Mouse (Mus musculus) cerebellum, adult 9-11 months (tissue): ENCODE measurements around the gene Grn.
A peak's percentile ranks its signal among the peaks of the same experiment; 100 is the strongest.

ENCODE experiments used
- DNase-seq: peaks from one replicate; pipeline ENCODE4 v3.0.0; 2022

Grn gene

DNA sequence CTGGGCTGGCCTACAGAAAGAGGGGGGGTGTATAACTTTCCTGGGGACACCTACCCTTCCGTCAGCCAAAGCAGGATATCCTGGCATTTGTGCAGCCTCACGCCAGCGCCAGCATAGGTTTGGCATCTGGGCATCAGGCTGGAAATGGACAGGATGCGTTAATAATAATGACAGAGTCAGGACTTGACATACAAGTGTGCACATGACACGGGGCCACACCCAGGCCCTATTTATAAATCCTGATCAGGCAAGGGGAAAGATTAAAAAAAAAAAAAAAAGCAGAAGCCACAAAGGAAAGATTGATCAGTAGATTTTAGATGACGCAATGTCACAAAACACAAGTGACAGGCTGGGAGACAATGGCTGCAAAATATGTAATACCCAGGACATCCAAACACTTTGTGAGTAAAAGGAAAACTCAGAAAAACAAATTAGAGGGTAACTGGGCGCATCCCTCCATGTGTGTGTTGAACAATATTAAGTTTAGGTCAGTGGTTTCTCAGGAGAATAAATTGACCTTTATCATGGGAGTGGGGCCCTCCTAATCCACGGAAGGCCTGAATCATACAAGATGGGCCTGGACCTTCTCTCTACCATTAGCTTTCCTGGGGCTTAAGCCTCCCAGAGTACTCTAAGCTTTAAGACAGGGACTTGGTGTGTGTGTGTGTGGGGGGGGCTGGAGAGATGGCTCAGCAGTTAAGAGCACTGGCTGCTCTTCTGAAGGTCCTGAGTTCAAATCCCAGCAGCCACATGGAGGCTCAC lies 4.4 kb upstream of the Grn start:
- peak; percentile 21 for DNase-seq

DNA sequence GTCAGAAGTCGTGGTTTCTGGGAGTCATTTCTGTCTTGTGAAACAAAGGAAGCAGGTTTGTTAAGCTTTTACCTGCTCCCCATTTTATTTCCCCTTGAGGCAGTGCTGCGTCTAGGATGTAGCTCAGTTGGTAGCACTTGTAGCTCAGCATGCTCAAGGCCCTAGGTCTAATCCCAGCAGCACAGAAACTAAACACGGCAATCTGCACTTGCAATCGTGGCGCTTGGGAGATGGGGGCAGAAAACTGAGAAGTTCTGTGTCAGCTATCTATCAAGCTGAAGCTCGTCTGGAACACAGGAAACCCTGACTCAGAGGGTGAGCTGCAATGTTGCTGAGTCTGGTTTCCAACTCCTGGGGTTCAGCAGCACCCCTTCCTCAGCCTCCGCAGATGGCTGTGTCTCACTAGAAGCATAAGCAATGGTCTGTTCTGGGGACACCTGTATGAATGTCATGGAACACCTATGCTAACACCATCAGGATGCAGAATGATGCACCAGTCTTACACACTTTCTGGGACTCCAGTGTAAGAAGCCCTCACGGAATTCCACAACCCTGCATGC lies 1.1 kb upstream of the Grn start:
- DNase-seq = peak; percentile 46

DNA sequence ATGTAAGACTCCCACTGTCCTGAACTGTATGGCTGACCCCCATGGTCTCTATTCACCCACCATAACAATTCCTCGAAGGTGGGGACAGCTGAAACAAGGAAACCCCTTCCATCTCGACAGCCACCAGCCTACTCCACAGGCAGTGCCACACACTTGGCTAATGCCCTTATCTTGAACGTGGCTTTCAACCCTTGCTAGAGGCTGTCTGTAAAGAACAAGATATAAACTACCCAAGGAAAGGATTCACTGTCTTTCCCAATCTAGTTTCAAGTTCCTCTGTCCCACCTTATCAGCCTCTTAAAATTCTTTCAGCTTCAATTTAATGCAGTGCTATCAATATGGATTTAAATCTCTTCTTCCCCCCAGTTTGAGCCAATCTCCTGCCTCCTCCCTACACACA lies 564 bp upstream of the Grn start:
- peak; percentile 42 for DNase-seq

DNA sequence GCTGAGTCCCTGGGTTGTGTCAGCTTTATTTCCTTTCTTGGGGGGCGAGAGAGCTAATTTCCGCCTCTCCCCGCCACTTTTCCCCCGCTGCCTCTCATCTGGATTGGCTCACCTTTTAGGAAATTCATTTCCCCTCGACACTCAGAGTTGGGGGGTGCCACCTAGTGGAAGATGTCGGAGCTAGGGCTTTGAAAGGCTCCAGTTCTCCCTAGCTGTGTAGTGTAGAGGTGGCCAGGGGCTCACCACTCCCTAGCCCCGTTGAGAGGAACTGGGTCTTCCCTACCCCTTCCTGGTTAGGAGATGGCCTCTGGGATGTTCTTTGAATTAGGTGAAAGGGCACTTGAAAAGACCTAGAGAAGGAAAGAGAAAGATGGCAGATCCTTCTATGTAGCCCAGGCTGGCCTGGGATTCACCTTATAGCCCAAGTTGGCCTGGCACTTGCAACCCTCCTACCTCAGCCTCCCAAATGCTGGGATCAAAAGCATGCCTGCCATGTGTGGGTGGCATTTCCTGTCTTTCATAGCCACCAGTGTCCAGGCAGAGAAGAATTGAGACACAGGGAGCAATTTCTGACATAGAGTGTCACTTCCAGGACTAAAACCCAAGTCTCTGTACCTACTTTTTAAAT lies 1.0 kb downstream of the Grn start:
- DNase-seq = peak; percentile 79

DNA sequence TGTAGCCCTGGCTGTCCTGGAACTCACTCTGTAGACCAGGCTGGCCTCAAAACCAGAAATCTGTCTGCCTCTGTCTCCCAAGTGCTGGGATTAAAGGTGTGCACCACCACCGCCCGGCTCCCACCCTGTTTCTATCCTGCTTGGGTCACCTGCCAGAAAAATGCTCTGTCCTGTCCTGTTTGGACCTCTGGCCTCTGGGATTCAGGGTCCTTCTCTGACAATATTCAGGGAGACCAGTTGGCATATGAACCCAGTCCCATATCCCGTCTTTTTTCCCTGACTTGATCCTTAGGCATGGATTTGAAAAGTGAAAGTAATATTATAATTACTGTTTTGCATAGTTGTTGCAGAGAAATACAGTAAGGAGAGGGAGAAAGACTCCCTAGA lies 1.6 kb downstream of the Grn start:
- peak; percentile 62 for DNase-seq

DNA sequence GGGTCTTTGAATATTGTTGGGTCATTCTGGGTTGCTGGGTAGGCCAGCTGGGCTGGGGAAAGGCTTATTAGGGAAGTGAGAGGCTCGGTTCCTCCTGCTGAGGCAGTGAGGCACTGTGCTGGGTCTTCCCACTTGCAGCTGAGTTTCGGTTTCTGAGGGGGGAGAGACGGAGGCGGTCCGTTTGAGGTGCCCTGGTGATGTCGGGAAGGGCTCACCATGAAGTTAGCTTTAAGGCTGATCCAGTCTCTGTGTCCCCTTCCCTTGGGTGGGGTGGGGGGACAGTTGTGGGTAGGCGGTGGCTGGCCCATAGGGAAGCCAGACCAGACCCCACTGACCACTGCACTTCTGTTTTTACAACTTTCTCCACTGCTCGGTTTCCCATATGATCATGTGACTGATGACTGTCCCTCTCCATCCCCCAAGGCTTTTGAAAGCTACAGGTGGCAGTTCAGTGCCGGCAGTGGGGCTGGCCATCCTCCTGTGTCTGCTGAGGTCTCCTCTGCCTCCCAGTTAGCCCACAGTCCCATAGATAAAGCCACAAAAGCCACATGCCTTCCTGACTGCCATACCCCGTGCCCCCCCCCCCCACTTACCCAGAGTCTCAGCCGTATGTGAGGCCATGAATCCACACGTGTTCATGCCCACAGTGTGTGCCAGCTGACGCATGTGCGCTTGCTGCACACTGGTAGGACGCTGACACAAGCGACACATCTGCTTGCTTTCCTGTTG lies 2.2 kb downstream of the Grn start:
- peak; percentile 65 for DNase-seq

DNA sequence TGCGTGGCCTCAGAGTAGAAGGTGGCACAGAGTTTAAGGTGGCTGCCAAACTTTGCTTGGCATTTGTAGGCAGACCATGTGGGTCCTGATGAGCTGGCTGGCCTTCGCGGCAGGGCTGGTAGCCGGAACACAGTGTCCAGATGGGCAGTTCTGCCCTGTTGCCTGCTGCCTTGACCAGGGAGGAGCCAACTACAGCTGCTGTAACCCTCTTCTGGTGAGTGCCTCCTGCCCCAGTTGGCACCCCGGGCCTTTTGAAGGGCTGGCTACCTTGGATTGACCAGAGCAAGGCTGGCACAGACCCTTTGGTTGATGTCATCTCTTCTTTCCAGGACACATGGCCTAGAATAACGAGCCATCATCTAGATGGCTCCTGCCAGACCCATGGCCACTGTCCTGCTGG lies 2.8 kb downstream of the Grn start:
- DNase-seq = peak; percentile 87

DNA sequence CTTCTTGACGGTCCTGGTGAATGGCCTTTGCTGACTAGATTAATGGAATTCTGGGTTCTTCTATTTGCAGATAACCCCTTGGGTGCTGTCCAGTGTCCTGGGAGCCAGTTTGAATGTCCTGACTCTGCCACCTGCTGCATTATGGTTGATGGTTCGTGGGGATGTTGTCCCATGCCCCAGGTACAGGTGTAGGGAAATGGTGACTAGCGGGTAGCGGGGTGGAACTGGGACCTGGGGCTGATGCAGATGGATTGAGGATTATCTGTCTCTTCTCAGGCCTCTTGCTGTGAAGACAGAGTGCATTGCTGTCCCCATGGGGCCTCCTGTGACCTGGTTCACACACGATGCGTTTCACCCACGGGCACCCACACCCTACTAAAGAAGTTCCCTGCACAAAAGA lies 3.8 kb downstream of the Grn start:
- DNase-seq = no peak

DNA sequence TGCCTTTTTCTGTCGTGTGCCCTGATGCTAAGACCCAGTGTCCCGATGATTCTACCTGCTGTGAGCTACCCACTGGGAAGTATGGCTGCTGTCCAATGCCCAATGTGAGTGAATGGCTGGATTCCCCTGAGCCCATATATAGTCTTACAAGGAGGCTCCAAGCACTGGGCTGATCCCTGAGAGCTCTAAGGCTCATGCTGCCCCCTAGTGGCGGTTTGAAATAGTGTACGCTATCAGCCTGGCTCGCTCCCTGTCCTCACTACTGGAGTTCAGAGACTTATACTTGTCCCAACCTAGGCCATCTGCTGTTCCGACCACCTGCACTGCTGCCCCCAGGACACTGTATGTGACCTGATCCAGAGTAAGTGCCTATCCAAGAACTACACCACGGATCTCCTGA lies 4.3 kb downstream of the Grn start:
- DNase-seq = peak; percentile 89

DNA sequence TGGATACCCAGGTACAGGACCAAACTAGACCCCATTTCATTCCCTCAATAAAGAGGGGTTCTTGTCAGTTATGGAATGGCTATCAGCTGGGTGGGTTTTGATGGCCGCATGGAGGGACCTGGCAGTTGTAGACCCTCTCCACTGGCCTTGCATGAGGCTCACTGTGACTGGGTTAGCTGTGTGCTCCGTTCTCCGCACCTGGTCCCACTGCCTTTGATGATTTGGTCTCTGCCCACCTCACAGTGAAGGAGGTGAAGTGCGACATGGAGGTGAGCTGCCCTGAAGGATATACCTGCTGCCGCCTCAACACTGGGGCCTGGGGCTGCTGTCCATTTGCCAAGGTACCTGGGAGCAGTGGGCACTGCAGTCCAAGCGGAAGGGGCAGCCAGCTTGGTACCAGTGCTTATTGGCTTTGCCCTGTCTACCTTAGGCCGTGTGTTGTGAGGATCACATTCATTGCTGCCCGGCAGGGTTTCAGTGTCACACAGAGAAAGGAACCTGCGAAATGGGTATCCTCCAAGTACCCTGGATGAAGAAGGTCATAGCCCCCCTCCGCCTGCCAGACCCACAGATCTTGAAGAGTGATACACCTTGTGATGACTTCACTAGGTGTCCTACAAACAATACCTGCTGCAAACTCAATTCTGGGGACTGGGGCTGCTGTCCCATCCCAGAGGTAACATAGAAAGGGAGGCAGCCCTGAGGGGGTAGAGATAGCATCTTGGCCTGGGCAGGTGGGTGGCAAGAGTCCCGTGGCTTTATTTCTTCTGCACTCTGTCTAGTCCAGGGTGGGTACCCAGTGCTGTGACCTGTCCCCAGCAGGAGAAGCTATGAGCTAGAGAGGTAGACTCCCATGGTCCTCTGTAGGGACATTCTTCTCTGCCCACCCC lies 4.9 kb downstream of the Grn start:
- peak; percentile 67 for DNase-seq

DNA sequence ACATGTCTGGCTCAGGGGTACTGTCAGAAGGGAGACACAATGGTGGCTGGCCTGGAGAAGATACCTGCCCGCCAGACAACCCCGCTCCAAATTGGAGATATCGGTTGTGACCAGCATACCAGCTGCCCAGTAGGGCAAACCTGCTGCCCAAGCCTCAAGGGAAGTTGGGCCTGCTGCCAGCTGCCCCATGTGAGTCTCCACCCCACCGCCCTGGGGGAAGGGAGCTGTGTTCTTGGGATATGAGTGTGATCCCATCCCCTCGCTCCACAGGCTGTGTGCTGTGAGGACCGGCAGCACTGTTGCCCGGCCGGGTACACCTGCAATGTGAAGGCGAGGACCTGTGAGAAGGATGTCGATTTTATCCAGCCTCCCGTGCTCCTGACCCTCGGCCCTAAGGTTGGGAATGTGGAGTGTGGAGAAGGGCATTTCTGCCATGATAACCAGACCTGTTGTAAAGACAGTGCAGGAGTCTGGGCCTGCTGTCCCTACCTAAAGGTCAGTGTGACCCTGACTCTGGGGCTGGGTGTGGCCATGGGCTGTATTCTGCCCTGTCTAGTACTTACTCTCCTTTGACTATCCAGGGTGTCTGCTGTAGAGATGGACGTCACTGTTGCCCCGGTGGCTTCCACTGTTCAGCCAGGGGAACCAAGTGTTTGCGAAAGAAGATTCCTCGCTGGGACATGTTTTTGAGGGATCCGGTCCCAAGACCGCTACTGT lies 5.8 kb downstream of the Grn start:
- DNase-seq = peak; percentile 69

DNA sequence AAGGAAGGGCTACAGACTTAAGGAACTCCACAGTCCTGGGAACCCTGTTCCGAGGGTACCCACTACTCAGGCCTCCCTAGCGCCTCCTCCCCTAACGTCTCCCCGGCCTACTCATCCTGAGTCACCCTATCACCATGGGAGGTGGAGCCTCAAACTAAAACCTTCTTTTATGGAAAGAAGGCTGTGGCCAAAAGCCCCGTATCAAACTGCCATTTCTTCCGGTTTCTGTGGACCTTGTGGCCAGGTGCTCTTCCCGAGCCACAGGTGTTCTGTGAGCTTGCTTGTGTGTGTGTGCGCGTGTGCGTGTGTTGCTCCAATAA lies 6.3 kb downstream of the Grn start:
- DNase-seq = no peak

DNA sequence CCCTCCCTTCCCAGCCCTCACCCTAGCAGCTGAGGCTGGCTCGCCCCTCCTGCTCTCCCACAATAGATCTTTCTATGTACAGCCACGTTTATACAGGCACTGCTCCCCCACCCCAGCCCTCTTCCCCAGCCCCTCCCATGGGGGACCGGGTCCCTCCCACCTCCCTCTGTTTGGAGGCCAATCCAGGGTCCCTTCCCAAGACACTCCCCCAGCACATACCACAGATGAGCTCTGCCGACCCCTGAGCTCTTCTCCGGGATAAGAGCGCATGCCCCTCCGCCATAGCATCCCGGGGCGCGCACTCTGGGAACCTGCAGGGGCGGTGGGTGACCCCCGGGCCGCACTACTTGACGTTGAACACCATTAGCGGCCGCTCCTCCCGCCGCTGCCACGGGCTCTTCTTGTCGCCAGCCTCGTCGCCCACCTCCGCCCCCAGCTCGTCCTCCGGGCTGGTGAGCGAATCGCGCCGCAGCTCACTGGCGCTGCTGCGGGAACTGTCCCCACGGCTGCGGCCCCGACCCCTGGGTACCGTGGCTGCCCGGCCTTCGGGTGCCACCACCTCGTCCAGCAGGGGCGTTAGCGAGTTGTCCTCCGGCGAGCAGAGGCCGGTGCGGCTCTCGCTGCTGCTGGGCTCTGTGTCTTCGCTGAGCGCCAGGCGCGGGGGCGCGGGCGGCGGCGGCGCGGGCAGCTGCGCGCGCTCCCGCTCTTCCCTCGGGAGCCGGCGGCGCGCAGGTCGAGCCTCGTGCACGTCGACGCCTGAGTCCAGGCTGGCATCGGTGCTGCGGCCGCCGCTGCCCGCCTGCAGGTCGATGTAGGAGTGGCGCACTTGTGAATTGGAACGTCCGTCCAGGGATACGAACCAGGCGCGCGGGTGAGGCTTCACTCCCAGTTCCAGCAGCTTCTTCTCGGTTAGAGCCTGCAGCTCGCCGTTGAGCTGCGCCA lies 7.3 kb downstream of the Grn start:
- peak; percentile 75 for DNase-seq

DNA sequence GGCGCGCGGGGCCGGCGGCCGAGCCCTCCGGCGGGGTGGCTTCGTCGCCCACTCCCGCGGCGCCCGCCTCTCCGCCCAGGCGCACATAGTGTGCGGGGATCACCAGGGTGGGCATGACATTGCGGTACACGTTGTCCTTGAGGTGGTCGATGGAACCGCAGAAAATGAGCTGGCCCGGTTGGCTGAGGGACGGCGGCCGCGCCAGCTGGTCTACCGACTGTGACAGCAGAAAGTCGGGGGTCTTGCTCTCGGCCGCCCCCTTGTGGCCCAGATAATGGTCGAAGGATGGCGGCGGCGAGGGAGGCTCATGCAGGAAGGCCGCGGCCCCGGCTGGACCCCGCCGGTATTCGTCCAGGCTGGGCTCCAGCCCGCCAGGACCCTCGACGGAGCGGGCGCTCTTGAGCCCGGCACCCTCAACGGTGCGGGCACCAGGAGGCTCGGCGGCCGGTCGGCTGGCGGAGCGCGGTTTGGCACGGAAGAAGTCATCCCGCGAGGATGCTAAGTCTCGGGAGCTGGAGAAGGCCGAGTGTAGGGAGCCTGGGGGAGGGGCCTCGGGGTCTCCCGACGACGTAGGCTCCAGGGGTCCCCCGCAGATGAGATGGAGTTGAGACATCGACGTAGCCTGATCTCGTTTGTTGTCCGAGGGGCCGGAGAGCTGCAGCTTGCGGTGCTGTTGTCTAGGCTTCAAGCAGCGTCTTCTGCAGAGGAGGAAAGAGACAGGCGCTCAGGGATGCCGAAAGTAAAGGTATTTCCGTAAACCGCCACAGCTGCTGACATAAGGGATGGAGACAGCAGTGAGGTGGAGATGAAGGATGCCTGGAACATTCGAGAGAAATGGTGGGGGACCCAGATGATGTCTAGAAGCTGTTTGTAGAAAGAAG lies 8.3 kb downstream of the Grn start:
- peak; percentile 86 for DNase-seq

DNA sequence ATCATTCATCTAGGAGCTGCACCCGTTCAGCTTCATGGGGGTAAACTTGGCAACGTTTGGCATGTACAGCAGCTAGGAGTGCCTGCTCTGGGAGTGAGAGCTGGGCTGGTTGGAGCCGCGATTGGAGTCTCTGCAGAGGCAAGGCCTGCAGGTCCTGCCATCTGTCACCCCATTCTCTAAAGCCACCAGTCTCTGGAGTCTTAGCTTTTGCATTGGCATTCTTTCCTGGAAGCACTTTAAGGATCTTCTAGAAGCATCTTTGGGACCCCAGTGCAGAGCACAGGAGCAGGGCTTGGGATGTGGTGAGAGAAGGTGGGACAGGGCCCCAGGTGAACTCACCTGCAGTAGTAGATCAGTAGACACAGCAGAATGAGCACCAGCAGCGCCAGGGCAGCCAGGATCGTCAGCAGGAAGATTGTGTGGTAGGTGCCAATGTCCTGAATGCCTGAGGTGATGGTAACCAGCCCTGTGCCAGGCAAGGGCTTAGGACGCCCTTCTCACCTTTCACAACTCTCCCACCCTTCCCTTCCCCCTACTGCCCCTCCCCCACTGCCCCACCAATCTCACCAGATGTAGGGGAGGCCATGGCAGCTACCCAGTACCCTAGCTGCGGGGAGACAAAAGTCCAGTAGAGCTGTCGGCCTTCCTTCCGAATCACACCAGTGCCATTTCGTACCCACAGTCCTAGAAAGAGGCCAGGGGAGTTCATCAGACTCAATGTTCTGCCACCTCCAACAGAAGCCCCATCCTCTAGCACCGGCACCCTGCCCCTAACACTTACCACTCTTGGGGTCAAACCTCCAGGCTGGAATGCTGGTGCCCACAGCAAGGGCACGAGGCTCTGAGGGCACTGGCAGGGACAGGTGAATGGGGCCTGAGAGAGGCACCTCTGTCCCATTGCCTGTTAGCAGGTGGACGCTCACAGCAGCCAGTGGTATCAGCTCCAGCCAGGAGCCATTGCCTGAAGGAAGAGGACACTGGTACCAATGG lies 9.3 kb downstream of the Grn start:
- peak; percentile 86 for DNase-seq

DNA sequence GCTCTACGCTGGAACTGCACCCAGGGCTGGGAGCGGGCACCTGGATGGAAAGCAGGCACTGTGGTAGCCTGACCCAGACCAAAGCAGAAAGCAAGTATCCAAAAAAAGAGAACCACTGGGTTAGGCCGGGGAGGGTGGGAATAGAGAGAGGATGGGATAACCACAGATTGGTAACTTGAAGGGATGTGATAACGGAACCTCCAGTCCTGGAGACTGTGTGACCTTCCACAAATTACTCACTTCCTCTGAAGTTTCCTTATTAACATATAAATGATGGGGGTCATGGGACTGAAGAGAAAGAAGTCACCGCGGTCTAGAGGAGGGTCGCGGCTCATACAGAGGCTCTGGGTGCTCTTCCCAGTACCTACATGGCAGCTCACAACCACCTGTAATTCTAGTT lies 10.1 kb downstream of the Grn start:
- DNase-seq = no peak

DNA sequence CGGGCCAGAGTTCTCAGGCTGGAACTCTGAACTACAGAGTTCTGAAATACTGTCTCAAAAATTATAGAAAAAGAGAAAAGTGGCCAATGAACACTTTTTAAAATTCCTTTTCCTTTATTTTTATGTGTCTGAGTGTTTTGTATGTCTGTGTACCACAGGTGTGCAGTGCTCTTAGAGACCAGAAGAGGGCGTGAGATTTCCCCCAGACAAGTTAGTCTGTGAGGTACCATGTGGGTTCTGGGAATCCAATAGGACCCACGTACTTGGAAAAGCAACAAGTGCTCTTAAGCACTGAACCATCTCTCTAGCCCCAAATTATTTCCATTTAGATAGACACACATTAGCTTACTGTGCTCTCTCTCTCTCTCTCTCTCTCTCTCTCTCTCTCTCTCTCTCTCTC lies 11.3 kb downstream of the Grn start:
- no peak for DNase-seq

DNA sequence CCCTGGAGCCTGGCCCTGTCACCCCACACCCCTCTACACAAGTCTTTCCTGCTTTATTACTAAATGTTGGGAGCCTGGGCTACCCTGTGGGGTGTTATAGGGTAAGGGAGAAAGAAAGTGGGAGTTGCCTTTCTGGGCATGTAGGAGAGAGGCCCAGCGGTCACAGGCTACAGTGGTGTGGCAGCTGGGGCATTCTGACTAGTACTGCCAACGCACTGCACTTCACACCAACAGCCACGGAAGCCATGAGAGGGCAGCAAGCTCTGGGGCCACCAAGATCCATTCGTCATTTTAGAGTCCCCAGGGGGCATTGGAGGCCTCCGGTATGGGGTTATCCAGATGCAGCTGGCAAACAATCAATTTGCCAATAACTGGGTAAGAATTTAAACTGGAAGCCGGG lies 12.0 kb downstream of the Grn start:
- DNase-seq = no peak

DNA sequence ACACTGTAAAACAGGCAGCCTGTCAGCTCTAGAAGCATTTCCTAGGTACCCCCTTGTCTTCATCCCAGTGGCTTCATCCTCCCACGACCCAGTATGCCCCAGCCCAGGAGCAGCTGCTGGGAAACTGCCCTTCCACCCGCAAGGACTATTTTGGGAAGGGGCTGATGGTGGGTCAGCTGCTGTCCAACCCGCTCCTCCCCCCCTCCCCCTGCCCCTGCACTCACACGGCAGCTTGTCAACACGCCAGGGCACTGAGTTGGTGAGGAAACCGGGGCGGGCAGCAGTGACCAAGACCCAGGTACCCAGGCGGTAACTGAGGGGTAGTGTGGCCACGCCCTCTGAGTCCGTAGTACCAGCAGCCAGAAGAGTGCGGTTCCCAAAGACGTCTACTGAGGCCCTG lies 13.6 kb downstream of the Grn start:
- peak; percentile 59 for DNase-seq
